Mouse (Mus musculus): ENCODE data around the gene Bdh2.

Gene Bdh2

DNA sequence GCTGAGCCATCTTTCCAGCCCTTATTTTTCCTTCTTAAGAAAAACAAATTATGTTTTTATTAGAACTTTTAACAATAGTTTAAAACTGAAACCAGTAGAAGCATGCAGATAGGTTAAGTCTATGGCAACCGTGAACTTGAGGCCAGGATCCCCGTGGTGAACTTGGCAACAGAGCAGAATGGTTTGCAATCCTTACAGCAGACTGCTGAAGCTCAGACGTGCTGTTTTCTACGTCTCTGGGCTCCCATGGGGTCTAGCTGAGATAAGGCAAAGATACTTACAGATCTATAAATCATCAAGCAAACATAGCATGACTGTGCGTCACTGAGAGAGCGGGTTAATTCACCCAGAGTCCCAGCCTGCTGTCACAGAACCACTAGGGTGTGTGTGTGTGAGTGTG is 19.1 kb downstream of the Bdh2 start:
- no peak for DNase-seq

- DNase-seq: no peak
Measured at GRCm38 (mm10) chr3:135304060-135304459, 23.0 kb downstream of the Bdh2 start.

DNA sequence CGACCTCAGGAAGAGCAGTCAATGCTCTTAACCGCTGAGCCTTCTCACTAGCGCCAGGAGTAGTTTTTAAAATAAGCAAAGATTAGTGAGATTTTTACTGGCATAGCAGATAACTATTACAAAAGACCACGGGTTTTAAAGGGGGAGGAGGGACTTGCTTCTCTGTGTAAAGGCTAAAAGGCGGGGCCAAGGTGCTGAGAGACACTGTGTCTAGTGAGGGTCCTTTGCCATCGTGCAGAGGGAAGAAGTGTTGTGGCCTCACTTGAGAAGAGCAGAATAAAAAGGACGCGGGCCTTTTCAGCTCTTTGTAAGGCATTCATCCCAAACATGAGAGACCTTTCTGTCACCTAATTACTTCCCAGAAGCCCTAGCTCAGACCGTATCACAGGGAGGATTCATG is 23.5 kb downstream of the Bdh2 start:
- no peak for DNase-seq

- DNase-seq: peak; percentile 25 to 49
Measured at GRCm38 (mm10) chr3:135307411-135308259, 26.6 kb downstream of the Bdh2 start, which contains the start of gene Slc9b2. Gene Slc9b2 (plus strand): TSS chr3:135307700.

DNA sequence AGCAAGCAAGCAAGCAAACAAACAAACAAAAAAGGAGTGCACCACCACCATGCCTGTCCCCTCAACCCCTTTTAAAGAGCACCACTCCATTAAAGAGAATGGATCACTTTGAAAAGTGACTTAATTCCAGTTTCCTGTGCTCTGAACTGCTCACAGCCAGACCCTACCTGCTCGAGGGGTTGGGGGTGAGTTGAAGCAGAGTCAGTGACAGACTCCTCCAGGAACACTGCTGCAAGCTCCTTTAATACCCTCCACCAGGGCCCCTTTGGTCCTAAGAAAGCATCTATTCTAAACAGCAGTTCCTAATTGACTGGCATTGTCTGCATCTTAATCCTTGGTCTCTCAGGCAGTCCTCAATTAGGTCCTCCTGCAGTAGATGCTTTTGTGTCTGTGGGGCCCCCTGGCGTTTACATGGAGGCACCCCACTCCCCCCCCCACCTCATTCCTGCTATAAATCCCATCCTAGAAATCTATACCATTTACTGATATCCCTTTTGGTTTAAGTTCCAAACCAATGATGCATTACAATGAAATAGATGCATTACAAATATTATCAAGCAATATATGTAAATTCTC is 32.0 kb downstream of the Bdh2 start:
- no peak for DNase-seq

DNA sequence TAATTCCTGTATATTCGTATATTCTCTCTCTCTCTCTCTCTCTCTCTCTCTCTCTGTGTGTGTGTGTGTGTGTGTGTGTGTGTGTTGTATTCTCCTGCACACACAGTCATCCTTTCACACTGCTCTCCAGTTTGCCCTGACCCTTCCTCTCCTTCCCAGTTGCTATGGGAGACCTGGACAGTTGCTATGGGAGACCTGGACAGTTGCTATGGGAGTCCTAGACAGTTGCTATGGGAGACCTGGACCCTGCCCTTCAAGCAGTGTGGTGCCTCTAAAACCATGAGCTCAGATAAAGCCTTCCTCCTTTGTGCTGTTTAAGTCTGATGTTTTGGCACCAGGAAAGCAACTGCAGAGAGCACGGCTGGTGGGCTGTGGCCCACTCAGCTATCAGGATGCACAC is 32.7 kb downstream of the Bdh2 start:
- no peak for DNase-seq

DNA sequence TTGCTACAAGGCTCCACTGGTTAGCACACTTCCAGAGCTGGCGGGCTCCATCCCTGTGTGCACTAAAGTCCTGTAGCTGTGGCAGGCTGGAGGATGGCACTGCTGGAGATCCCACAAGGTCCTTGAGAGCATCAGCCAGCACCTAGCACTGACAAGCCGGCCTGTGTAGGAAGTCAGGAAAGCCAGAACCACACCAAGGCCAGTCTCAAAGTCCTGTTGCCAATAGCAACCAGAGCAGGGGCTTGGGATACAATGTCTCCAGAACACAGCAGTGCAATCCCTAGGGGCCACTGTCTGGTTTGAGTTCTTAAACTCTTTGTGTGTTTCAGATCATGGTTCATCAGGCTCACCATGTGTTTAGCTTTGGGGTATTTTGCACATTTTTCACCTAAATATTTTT is 33.8 kb downstream of the Bdh2 start:
- DNase-seq: no peak

DNA sequence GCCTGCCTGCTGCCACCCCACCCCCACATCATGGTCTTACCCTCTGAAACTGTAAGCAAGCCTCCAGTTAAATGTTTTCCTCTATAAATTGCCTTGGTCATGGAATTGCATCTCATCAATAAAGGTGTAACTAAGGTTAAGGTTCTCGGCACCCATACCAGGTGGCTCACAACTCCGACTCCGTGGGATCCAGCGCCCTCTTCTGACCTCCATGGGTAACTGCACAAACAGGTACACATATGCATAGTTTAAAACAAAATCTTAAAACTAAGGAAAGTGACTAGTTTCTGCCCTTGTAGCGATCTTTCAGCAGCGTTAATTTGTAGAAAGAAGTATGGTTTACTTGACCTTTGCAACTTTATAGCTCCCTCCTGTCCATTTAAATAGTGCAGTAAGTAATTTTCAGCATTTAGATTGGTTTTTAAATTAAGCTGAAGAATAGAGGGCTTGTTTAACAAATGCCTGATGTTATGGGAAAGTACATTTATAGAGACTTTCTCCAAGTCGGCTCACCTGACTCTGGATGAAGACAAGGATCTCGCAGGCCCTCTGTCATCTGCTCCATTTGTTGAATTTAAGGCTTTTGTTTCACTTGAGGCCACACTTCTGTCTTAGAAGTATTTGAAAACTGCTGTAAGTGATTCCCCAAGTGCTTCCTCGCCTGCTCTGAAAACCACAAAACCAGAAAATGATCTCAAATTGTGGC is 34.9 kb downstream of the Bdh2 start:
- DNase-seq: no peak

DNA sequence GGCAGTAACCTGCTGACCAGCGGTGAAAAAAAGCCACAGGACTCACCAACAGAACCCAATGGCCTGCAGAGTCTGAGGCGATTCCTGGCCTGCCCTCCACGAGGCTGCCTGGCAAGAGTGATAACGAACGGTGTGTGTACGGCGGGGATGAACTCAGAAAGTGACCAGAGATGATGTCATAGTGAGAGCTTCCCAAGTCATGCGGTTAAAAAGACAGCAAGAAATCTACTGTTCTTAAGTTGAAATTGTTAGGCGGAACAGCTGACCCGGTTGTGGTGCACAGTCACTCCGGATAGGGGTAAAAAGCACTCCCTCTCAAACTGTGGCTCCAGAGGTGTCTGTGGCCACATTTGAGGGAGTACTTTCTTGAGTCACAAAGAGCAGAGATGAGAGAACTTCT is 37.3 kb downstream of the Bdh2 start:
- no peak for DNase-seq

- DNase-seq: no peak
Measured at GRCm38 (mm10) chr3:135324354-135324753, 43.3 kb downstream of the Bdh2 start.

DNA sequence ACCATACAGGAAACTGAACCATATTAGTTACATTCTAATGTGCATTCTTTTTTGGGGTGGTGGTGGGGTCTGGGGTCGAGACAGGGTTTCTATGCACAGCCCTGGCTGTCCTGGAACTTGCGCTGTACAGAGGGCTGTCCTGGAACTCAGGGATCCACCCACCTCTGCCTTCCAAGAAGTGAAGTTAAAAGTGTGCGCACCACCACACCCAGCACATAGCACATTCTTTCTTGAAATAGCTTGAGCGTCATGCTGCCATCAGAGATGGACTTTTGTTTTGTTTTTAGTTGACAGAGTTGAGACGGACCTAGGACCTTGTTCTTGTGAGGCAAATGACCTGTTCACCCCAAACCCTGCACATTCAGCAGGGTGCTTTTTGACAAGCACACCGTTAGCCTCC is 46.2 kb downstream of the Bdh2 start:
- no peak for DNase-seq

DNA sequence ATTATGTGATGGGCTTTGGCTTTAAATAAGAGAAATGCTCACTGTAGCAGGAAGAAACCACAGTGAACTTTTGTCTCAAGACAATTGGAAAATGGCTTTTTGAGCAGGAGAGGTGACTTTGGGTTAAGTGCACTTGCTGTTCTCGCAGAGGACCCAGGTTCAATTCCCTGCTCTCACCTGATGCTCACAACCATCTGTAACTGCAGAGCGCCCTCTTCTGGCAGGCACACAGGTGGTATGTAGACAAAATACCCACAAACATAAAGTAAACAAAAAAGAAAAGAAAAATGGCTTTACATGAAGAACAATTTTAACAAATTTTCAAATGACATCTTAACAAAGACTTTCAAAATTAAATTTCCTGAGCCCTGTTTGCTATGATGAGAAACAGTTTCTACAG is 46.6 kb downstream of the Bdh2 start:
- peak in 1 of 2 experiments; percentile 41 for DNase-seq

GRCm38 (mm10) chr3:135328560-135328959 is 47.5 kb downstream of the Bdh2 start:
- DNase-seq: peak; percentile 72 to 84

GRCm38 (mm10) chr3:135332691-135333090 is 51.7 kb downstream of the Bdh2 start:
- DNase-seq: no peak

- DNase-seq: no peak
Measured at GRCm38 (mm10) chr3:135333763-135334162, 52.7 kb downstream of the Bdh2 start.

DNA sequence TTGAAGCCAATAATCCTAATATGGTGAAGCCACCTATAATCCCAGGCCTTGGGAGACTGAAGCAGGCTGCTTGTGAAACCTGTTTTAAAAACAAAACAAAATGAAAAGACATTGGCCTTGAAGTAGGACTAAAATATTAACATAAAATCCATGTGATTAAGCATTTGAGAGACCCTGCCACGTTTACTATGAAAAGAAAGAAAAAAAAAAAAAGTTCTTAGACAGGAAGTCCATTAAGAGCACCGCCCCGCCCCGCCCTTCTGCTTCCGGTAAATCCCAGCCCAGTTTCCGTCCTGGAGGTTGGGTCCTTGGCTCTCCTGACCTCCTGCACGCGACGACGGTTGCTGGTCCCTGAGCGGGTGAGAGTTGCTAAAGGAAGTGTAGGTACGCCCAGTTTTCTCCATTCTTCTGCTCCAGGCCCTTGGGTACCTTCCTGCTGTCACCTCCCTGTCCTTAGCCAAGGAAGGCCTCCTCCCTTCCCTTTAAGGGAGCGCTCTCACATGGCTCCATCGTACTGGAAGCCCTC is 66.8 kb downstream of the Bdh2 start, which contains the start of gene Slc9b1:
TSS of gene Slc9b1 (plus strand) at position 291 of the 526 bp plus-strand sequence.
- DNase-seq: peak in 1 of 2 experiments; percentile 14

- DNase-seq: no peak
Measured at GRCm38 (mm10) chr3:135349022-135349421, 68.0 kb downstream of the Bdh2 start.

DNA sequence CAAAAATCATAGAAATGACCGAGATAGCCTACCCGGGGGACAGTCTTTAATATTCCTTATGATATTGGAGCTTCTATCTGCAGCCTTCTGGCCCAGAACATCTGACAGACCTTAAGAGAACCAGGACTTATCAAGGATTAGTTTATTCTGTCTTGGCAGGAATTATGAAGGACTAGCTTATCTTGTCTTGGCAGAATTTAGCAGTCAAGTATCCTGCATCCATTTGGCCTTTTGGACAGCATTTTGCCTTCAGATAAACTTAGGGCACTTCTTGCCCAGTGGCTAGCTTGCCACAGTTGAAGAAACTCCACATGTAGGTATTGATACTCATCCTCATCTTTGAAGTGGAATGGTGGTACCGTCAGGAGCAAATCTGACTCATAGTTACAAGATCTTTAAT is 70.8 kb downstream of the Bdh2 start:
- DNase-seq: no peak

All from kidney, postnatal 25 days (tissue).